Mouse (Mus musculus) frontal cortex, postnatal 25 days (tissue): Measurements from ENCODE around the gene Taf6l.
A peak's percentile ranks its signal among the peaks of the same experiment; 100 is the strongest.
"Not testable (repeated sequence)": the region's sequence is repeated elsewhere in the genome, so short reads cannot be mapped to it uniquely, and the experiment has no call there.

Experiments used
- DNase-seq, 2 experiments: peaks; one replicate each; pipeline ENCODE4 v3.0.0; 2022; ENCODE audit warnings: low spot score in 2 of 2

Gene Taf6l

GRCm38 (mm10) chr19:8738911-8739310 is 47.3 kb downstream of the Taf6l start:
- no peak for DNase-seq

- DNase-seq: no peak
Measured at GRCm38 (mm10) chr19:8736160-8736467, 50.1 kb downstream of the Taf6l start.

GRCm38 (mm10) chr19:8735389-8736159 is 50.6 kb downstream of the Taf6l start, which contains the start of gene Wdr74:
TSS of gene Wdr74 (plus strand) at chr19:8735827.
- DNase-seq: peak; percentile 89 to 91

GRCm38 (mm10) chr19:8734334-8734733 is 51.9 kb downstream of the Taf6l start:
- DNase-seq: no peak

- DNase-seq: not testable (repeated sequence)
Measured at GRCm38 (mm10) chr19:8728335-8729099, 57.7 kb downstream of the Taf6l start.

GRCm38 (mm10) chr19:8727495-8728114 is 58.6 kb downstream of the Taf6l start:
- DNase-seq: no peak

- no peak for DNase-seq
Measured at GRCm38 (mm10) chr19:8726609-8727390, 59.4 kb downstream of the Taf6l start.

- DNase-seq: no peak
Measured at GRCm38 (mm10) chr19:8725081-8725613, 61.1 kb downstream of the Taf6l start.
